Mouse (Mus musculus) c-Kit-positive CD71-negative TER-119-negative erythroid progenitor cells, embryonic 14.5 days (primary cell): ENCODE measurements around the gene Hacl1.

ENCODE experiments used
- DNase-seq: peaks from one replicate; pipeline ENCODE4 v3.0.0-alpha.2; 2013; ENCODE audit warnings: low read depth

Hacl1 gene

GRCm38 (mm10) chr14:31574903-31575665 lies 66.0 kb downstream of the Hacl1 start:
- no peak for DNase-seq

DNA sequence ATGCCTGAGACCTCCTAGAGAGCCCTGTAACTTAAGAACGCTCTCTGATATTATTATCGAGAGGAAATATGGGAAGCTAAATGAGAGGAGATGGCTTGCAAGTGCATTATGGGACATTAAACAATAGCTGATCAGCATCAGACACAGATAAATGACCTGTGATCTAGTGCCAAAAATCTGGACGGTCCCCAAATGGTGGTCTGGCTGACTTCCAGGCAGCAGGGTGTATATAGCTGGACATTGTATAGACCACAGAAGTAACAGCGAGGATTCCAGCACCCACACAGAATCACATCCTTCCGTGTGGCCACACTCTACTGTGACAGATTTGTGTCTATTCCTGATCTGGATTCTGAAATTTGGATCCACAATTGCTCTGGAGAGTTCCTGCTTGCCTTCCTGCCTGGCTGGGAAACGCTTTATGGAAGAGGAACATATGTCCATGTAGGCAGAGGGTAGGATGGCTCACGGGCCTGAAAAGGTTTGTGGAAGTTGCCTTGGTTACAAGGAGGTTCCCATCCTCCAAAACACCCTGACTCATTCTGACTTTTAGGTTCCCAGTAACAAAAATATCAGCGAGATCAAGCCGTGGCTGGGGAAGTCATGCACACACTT lies 68.4 kb downstream of the Hacl1 start:
- no peak for DNase-seq

DNA sequence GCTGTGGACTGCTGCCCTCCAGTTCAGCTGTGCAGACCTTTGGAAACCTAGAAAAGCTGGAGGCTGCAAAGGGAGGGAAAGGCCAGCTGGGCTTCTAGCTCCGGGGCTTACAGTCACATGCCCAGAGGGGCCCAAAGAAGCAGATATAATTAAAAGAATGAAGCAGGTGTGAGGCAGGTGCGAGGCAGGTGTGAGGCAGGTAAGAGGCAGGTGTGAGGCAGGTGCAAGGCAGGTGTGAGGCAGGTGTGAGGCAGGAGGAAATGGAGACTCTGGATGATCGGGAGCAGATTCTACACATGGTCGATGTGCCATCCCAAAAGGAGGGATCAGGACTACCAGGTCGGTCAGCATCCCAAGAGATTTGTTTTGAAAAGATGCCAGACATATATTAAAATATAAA lies 69.7 kb downstream of the Hacl1 start:
- no peak for DNase-seq

- DNase-seq, result no peak
Observed at GRCm38 (mm10) chr14:31570131-31570951, 70.7 kb downstream of the Hacl1 start.

- DNase-seq, result no peak
Observed at GRCm38 (mm10) chr14:31569151-31569631, 71.9 kb downstream of the Hacl1 start.

GRCm38 (mm10) chr14:31565478-31566212 lies 75.4 kb downstream of the Hacl1 start:
- no peak for DNase-seq

DNA sequence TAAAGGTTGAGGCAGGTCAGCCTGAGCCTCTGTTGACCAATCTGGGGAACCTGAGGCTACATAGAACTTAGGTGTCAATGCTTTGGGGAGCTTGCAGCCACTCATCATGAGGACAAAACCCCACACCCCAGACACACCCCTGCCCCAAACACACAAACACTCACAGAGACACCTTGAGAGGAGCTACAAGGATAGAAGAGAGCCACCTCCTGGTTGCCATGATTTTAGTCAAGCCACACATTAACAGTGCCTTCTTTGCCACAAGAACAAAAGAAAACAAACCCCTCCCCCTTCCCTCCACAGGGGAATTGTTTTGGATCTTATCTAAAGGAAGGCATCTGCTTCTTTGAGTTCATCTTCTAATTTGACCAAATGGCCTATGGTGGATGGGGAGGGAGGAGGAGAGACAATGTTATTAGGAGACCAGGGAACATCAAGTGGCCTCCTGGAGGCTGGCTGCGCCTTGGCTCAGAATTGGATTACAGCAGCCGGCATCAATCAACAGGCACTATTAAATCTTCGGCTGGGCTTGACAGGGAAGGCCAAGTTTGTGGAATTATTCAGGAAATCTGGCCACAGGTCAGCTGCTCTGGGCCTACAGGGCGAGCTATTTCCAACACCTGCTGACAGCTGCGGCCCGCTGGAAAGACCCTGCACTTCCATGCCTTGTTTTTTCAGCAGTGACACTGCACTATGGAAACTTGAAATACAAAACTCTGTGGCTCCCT lies 76.5 kb downstream of the Hacl1 start:
- DNase-seq, result no peak

DNA sequence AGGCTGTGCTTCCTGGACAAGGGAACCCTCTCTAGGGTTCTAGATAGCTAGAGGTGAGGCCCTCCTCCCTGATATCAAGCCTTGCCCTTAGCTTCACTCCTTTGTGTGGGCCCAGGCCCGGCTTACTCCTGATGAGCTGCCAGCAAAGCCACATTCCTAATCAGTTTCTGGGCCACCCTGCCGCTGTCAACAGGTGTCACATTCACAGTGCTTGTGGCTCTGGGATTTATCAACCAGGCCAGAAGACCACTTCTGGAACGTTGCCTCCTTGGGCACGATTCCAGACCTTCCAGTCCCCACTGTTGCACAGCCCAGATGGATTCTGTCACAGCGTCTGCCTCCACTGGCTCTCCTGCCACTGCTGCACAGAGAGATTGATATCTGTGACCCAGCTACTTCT lies 80.2 kb downstream of the Hacl1 start:
- no peak for DNase-seq

GRCm38 (mm10) chr14:31559216-31559615 lies 81.9 kb downstream of the Hacl1 start:
- DNase-seq, result no peak

- DNase-seq, result no peak
Observed at GRCm38 (mm10) chr14:31557784-31558183, 83.3 kb downstream of the Hacl1 start.

DNA sequence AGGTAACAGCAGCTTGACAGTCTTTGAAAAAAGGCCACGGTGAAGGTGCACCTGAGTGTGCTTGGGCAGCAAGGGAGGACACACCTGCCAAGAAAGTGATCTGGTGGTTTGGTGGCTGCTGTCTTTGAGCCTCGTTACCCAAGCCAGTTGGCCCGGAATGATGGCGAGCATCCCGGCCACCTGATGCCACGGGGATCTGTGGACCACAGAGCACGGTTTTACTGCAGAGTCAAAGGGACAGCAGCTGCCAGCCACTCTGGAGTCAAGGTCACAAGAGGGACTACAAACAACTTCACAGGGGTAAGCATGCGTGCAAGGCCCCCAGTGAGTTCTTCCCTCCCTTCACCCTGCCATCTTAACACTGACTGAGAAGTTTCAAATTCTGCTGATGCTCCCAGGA lies 83.8 kb downstream of the Hacl1 start:
- DNase-seq, result no peak

DNA sequence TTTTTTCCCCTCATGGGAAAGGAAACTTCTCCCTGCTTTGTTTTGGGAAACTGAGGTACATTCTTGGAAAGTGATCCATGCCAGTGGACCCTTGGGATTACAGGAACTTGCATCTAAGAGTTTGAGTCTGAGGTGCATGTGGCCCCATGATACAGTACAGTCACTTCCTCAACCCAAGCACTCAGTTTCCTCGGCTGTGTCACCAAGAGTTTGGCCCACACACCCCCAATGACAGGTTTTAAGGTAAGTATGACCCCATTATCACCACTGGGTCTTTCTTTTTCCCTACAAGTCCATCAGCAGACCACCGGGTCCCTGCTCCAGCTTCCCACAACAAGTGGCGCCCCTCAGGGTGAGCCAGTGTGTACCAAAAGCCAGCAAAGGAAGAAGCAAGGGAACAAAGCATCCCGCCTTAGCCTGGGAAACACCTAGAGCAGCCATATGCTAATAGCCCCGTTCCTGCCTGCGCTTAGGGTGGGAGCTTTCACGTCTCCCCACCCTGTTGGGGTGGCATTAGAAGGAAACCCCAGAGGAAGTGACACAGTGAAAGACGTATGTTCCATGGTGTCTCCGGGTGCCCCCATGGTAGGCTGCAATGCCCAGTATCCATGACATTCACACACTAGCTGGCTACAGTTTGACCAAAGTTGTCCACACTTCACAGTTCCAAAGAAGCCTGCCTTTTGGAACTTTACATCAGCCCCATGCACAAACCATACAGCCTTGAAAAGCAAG lies 84.4 kb downstream of the Hacl1 start:
- no peak for DNase-seq

DNA sequence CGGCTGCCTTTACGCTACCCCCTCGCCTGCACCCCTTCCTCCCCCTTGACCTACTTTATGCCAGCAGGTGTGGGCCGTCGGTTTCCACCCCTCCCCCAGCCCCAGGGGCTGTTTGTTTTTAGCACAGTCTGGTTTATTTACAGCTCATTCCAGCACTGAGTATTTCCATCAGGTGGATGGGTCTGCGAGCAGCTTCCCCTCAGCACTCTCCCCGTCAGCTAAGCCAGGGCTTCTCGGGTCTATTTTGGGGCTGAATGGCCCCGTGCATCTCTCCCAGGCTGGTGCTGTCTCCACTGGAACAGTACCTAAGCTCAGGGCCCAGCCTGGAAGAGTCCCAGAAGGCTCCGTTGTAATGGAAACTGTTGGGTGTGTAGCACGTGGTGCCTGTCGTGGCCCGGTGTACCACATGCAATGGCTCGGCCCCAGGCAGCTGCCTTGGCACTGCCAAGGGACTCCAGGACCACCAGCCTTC lies 85.1 kb downstream of the Hacl1 start:
- DNase-seq, result no peak

- DNase-seq, result no peak
Observed at GRCm38 (mm10) chr14:31555021-31555420, 86.1 kb downstream of the Hacl1 start.
